Comparison of ENCODE assay signal across 9 mouse cellular contexts in the genomic region with DNA sequence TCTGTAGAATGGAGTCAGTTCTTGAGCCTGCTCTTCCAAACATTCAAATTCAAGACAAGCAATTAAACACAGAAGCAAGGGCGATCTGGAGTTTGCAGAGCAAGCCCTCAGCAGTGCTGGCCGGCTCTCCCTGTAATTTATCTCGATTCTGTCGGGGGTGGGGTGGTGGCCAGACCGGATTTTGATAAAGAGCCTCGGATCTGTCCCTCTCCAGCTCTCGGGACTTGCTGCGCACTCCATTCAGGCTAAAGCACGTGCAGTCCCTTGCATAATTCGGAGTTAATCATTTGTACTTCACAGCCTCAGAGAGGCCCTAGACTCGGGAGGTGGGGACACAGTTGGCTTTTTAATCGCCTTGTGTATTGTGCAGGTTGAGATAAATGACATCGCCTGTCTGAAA.
A peak's percentile ranks its signal among the peaks of the same experiment; 100 is the strongest.
DNase-seq lines count a peak whose midpoint lies in the region; ATAC-seq lines count a peak whose summit lies in the region.
"Had no signal": no experiment of that assay in that cellular context is flagged by ENCODE, and none has a peak within 500 bp of the region (broad histone marks: within the 10 kb centered on the region; RNA-seq: fewer than 3 reads in every experiment).

No protein-coding gene starts in this region.

- no peaks in the 10 kb centered on the region; the same call in 1 of the 2 replicates for H3K27me3 ChIP-seq in heart, embryonic 13.5 days (replicated peaks)
- no peaks in the 10 kb centered on the region for H3K27me3 ChIP-seq in hindbrain, embryonic 15.5 days
- no peaks in the 10 kb centered on the region for H3K27me3 ChIP-seq in liver, embryonic 12.5 days (replicated peaks)
- no peaks in the 10 kb centered on the region for H3K27me3 ChIP-seq in neural tube, embryonic 15.5 days (replicated peaks)
- H3K27me3 ChIP-seq: CH12.LX had no signal

- peak overlapping the region; percentile 50; the same call in 1 of the 2 replicates for H3K9ac ChIP-seq in heart, embryonic 13.5 days
- H3K9ac ChIP-seq in hindbrain, embryonic 15.5 days, result no peak overlapping the region
- H3K9ac ChIP-seq in liver, embryonic 12.5 days, result no peak overlapping the region
- 0 out of 2 replicates have a peak overlapping the region, but pooled peaks have one; percentile 3 for H3K9ac ChIP-seq in neural tube, embryonic 15.5 days (replicated peaks)

- no peaks in the 10 kb centered on the region for H3K36me3 ChIP-seq in heart, embryonic 13.5 days
- H3K36me3 ChIP-seq in hindbrain, embryonic 15.5 days, result no peaks in the 10 kb centered on the region
- H3K36me3 ChIP-seq in liver, embryonic 12.5 days, result no peaks in the 10 kb centered on the region
- no peaks in the 10 kb centered on the region for H3K36me3 ChIP-seq in neural tube, embryonic 15.5 days

- no peak for ATAC-seq in heart, embryonic 13.5 days (ENCODE audit: extremely low read depth, insufficient number of reproducible peaks, low FRiP score, low TSS enrichment)
- peak; percentile 66; the same call in 1 of the 2 replicates for ATAC-seq in hindbrain, embryonic 15.5 days (ENCODE audit: low FRiP score, low read depth)
- no peak for ATAC-seq in liver, embryonic 12.5 days
- no peak for ATAC-seq in neural tube, embryonic 15.5 days (ENCODE audit: low FRiP score)

- H3K9me3 ChIP-seq in heart, embryonic 13.5 days, result no peaks in the 10 kb centered on the region
- H3K9me3 ChIP-seq in hindbrain, embryonic 15.5 days, result no peaks in the 10 kb centered on the region
- no peaks in the 10 kb centered on the region for H3K9me3 ChIP-seq in liver, embryonic 12.5 days (replicated peaks)
- no peaks in the 10 kb centered on the region for H3K9me3 ChIP-seq in neural tube, embryonic 15.5 days (replicated peaks)

- H3K27ac ChIP-seq in heart, embryonic 13.5 days (replicated peaks), result no peak overlapping the region
- H3K27ac ChIP-seq in hindbrain, embryonic 15.5 days (replicated peaks), result no peak overlapping the region
- H3K27ac ChIP-seq in liver, embryonic 12.5 days, result no peak overlapping the region
- no peak overlapping the region for H3K27ac ChIP-seq in neural tube, embryonic 15.5 days (replicated peaks)

- WGBS in heart, embryonic 13.5 days, result 3% methylated on average over 13 of the region's 13 CpGs
- WGBS in hindbrain, embryonic 15.5 days, result under 1% methylated on average over 13 of the region's 13 CpGs
- 4% methylated on average over 13 of the region's 13 CpGs for WGBS in liver, embryonic 12.5 days (ENCODE audit: insufficient replicate concordance)
- 1% methylated on average over 13 of the region's 13 CpGs for WGBS in neural tube, embryonic 15.5 days

- peak overlapping the region; percentile 29 for H3K4me3 ChIP-seq in heart, embryonic 13.5 days
- H3K4me3 ChIP-seq in hindbrain, embryonic 15.5 days, result no peak overlapping the region
- no peak overlapping the region for H3K4me3 ChIP-seq in liver, embryonic 12.5 days
- H3K4me3 ChIP-seq in neural tube, embryonic 15.5 days (replicated peaks), result 0 out of 2 replicates have a peak overlapping the region, but pooled peaks have one; percentile 4

- no peak for DNase-seq in heart, postnatal 4 days
- DNase-seq in cerebellum, adult 11-12 months, result no peak
- DNase-seq in layer of hippocampus, postnatal 36 days, result no peak
- DNase-seq in testis, postnatal 14 days (ENCODE audit: low spot score), result no peak

- H3K4me1 ChIP-seq in heart, embryonic 13.5 days, result peaks cover 12% of the 10 kb centered on the region
- peaks cover 14% of the 10 kb centered on the region for H3K4me1 ChIP-seq in hindbrain, embryonic 15.5 days (replicated peaks)
- H3K4me1 ChIP-seq in liver, embryonic 12.5 days, result peaks cover 4% of the 10 kb centered on the region; the same call in 1 of the 2 replicates
- peaks cover 14% of the 10 kb centered on the region for H3K4me1 ChIP-seq in neural tube, embryonic 15.5 days

- H3K4me2 ChIP-seq in heart, embryonic 13.5 days, result peak overlapping the region; percentile 66
- peak overlapping the region; percentile 45 for H3K4me2 ChIP-seq in hindbrain, embryonic 15.5 days
- H3K4me2 ChIP-seq in liver, embryonic 12.5 days, result peak overlapping the region; percentile 29
- peak overlapping the region; percentile 49 for H3K4me2 ChIP-seq in neural tube, embryonic 15.5 days

Comparison
In these comparisons a context has a peak if more than half of its experiments do, and no peak if none do; other contexts are left out.
1. H3K4me3 ChIP-seq: peak in heart, embryonic 13.5 days (single experiment) and neural tube, embryonic 15.5 days (single experiment); none in hindbrain, embryonic 15.5 days (single experiment) and liver, embryonic 12.5 days (single experiment).
2. H3K9ac ChIP-seq: peak in heart, embryonic 13.5 days (single experiment) and neural tube, embryonic 15.5 days (single experiment); none in hindbrain, embryonic 15.5 days (single experiment) and liver, embryonic 12.5 days (single experiment).
3. Peak in every context shown above with its lines, with median percentiles within 50 percentile points of each other: H3K4me2 ChIP-seq.